Mouse (Mus musculus): ENCODE measurements around the gene Spint4. TPM values are rescaled to one million over a fixed set of nuclear protein-coding genes. Genes with fewer than 3 reads are reported as not detected.

Gene Spint4
- polyA plus RNA-seq (2016; fragmentation: Nextera tagmentation; extraction: Ambion mirVana) = not detected in 2 replicates

DNA sequence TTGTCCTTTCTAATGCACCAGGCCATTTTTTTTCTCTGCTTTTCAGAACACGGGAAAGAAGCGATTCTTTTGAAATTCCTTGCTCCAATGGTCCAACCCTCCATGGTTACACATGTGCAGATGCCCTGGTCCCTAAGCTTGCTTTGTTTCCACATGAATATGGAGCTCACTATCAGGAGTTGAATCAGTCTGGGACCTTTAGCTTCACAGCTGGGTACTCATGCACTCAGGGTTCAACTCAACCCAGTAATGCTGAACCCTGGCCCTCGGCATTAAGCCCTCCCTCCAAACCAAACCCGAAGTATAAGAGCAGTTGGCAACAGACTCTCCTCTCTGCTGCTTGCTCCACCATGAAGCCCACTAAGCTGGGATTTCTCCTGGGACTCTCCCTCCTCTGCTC is at the start of gene Spint4:
Gene Spint4 (plus strand): TSS at position 301 of the 400 bp plus-strand sequence.
- ATAC-seq (ENCODE audit: low FRiP score) = no peak

GRCm38 (mm10) chr2:164655858-164656257 is 42.4 kb upstream of the Spint4 start, which contains the start of gene Wfdc10:
Wfdc10 (plus strand) TSS chr2:164656046.
- H3K27ac ChIP-seq = no peak within 1 kb of the TSS
- no peak within 1 kb of the TSS for H3K4me3 ChIP-seq
- no peaks in the 10 kb centered on the region for H3K36me3 ChIP-seq
- WGBS = 18% methylated on average over 11 of the region's 11 CpGs
- no peaks in the 10 kb centered on the region for H3K4me1 ChIP-seq
- H3K9me3 ChIP-seq (replicated peaks) = no peaks in the 10 kb centered on the region
- H3K9ac ChIP-seq = no peak within 1 kb of the TSS
- no peak for ATAC-seq (ENCODE audit: low FRiP score)
- H3K27me3 ChIP-seq = no peaks in the 10 kb centered on the region
- H3K4me2 ChIP-seq (replicated peaks) = no peak within 1 kb of the TSS

More for the DNA sequence above, at the start of gene Spint4:
- Histone ChIP-seq H3K36me3 (no peaks in the 10 kb centered on the region), H3K4me2 (replicated peaks) (no peak within 1 kb of the TSS), H3K27ac (no peak within 1 kb of the TSS), H3K27me3 (no peaks in the 10 kb centered on the region; the same call in 1 of the 2 replicates), H3K4me3 (no peak within 1 kb of the TSS), H3K9ac (no peak within 1 kb of the TSS), H3K4me1 (no peaks in the 10 kb centered on the region), H3K9me3 (replicated peaks) (no peaks in the 10 kb centered on the region)
- WGBS = 83% methylated on average over 4 of the region's 4 CpGs

DNA sequence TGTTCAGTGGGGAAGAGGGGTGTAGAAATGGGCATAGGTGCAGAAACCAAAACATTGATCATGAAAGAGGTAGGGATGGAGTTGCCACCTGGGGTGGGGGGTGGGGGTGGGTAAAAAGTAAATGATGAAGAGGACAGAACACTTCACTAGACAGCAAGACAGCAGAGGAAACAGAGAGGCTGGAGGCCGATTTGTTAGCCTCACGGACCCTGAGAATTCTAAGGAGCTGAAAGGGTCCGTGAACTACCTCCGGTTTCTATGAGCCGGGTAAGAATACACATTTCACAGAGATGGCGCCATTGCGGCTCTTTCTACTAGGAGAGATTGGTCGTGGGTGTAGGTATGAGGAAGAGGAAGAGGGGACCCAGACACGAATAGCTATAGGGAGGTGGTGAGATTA is 41.8 kb upstream of the Spint4 start, which contains the start of gene Wfdc9:
Gene Wfdc9 (minus strand): TSS at position 101 of the 400 bp plus-strand sequence.
- 83% methylated on average over 9 of the region's 9 CpGs for WGBS

DNA sequence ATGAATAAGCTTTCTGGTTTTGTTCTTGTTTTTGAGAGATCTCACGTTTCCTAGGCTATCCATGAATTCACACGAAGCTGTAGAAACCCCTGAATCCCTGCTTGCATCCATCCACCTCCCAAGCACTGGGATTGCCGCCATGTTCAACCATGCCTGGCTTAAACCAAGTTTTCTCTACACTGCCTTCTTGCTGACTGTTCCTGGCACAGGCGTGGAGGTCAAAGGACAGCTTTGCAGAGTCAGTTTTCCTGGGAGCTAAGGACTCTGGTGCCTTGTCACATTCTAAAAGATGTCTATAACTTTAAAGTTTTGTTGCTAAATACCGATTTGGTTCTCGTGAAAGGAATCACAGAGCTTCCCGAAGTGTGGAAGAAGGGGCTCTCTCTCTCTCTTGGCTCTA is 33.5 kb upstream of the Spint4 start:
- no peaks in the 10 kb centered on the region for H3K4me1 ChIP-seq
- no peak overlapping the region for H3K4me2 ChIP-seq (replicated peaks)
- H3K9ac ChIP-seq = no peak overlapping the region
- ATAC-seq (ENCODE audit: low FRiP score) = no peak
- WGBS = 87% methylated on average over 7 of the region's 7 CpGs
- no peak overlapping the region for H3K27ac ChIP-seq
- H3K36me3 ChIP-seq = no peaks in the 10 kb centered on the region
- no peaks in the 10 kb centered on the region for H3K27me3 ChIP-seq
- 0 out of 2 replicates have a peak, but pooled peaks cover 2% of the 10 kb centered on the region for H3K9me3 ChIP-seq (replicated peaks)
- no peak overlapping the region for H3K4me3 ChIP-seq

More for the DNA sequence above, 41.8 kb upstream of the Spint4 start, which contains the start of gene Wfdc9:
- Histone ChIP-seq H3K27ac (no peak within 1 kb of the TSS), H3K9me3 (replicated peaks) (no peaks in the 10 kb centered on the region), H3K4me2 (replicated peaks) (no peak within 1 kb of the TSS), H3K4me3 (no peak within 1 kb of the TSS), H3K9ac (no peak within 1 kb of the TSS), H3K36me3 (no peaks in the 10 kb centered on the region), H3K27me3 (no peaks in the 10 kb centered on the region), H3K4me1 (no peaks in the 10 kb centered on the region)
- ATAC-seq (ENCODE audit: low FRiP score) = no peak

GRCm38 (mm10) chr2:164670261-164670660 is 28.0 kb upstream of the Spint4 start:
- H3K27me3 ChIP-seq = no peaks in the 10 kb centered on the region
- no peak for ATAC-seq (ENCODE audit: low FRiP score)
- H3K4me3 ChIP-seq = no peak overlapping the region
- H3K36me3 ChIP-seq = no peaks in the 10 kb centered on the region
- no peak overlapping the region for H3K9ac ChIP-seq
- WGBS = 82% methylated on average over 5 of the region's 5 CpGs
- no peak overlapping the region for H3K4me2 ChIP-seq (replicated peaks)
- H3K4me1 ChIP-seq = no peaks in the 10 kb centered on the region
- H3K9me3 ChIP-seq (replicated peaks) = 0 out of 2 replicates have a peak, but pooled peaks cover 2% of the 10 kb centered on the region
- H3K27ac ChIP-seq = no peak overlapping the region

GRCm38 (mm10) chr2:164670938-164671337 is 27.4 kb upstream of the Spint4 start:
- Histone ChIP-seq H3K27me3 (no peaks in the 10 kb centered on the region), H3K27ac (no peak overlapping the region), H3K4me3 (no peak overlapping the region), H3K4me2 (replicated peaks) (no peak overlapping the region), H3K9me3 (replicated peaks) (0 out of 2 replicates have a peak, but pooled peaks cover 2% of the 10 kb centered on the region), H3K36me3 (no peaks in the 10 kb centered on the region), H3K4me1 (no peaks in the 10 kb centered on the region), H3K9ac (no peak overlapping the region)
- no peak for ATAC-seq (ENCODE audit: low FRiP score)
- 43% methylated on average over 1 of the region's 1 CpGs for WGBS

- 0 out of 2 replicates have a peak, but pooled peaks cover 3% of the 10 kb centered on the region for H3K9me3 ChIP-seq (replicated peaks)
- H3K36me3 ChIP-seq = no peaks in the 10 kb centered on the region
- 0 out of 2 replicates have a peak, but pooled peaks cover 6% of the 10 kb centered on the region for H3K4me1 ChIP-seq
- no peak within 1 kb of the TSS for H3K4me3 ChIP-seq
- no peak for ATAC-seq (ENCODE audit: low FRiP score)
- H3K27me3 ChIP-seq = no peaks in the 10 kb centered on the region
- no peak within 1 kb of the TSS for H3K9ac ChIP-seq
- 83% methylated on average over 7 of the region's 7 CpGs for WGBS
- no peak within 1 kb of the TSS for H3K27ac ChIP-seq
- H3K4me2 ChIP-seq (replicated peaks) = no peak within 1 kb of the TSS
Measured at GRCm38 (mm10) chr2:164673987-164674386, 24.3 kb upstream of the Spint4 start, which contains the start of gene Wfdc11. Wfdc11 (minus strand) TSS chr2:164674087.

- ATAC-seq (ENCODE audit: low FRiP score) = no peak
- 76% methylated on average over 7 of the region's 7 CpGs for WGBS
- H3K9ac ChIP-seq = no peak overlapping the region
- no peaks in the 10 kb centered on the region for H3K36me3 ChIP-seq
- H3K4me1 ChIP-seq = 0 out of 2 replicates have a peak, but pooled peaks cover 6% of the 10 kb centered on the region
- H3K27ac ChIP-seq = no peak overlapping the region
- H3K4me2 ChIP-seq (replicated peaks) = no peak overlapping the region
- H3K4me3 ChIP-seq = no peak overlapping the region
- 0 out of 2 replicates have a peak, but pooled peaks cover 3% of the 10 kb centered on the region for H3K9me3 ChIP-seq (replicated peaks)
- H3K27me3 ChIP-seq = no peaks in the 10 kb centered on the region
Measured at GRCm38 (mm10) chr2:164676103-164676502, 22.2 kb upstream of the Spint4 start.

DNA sequence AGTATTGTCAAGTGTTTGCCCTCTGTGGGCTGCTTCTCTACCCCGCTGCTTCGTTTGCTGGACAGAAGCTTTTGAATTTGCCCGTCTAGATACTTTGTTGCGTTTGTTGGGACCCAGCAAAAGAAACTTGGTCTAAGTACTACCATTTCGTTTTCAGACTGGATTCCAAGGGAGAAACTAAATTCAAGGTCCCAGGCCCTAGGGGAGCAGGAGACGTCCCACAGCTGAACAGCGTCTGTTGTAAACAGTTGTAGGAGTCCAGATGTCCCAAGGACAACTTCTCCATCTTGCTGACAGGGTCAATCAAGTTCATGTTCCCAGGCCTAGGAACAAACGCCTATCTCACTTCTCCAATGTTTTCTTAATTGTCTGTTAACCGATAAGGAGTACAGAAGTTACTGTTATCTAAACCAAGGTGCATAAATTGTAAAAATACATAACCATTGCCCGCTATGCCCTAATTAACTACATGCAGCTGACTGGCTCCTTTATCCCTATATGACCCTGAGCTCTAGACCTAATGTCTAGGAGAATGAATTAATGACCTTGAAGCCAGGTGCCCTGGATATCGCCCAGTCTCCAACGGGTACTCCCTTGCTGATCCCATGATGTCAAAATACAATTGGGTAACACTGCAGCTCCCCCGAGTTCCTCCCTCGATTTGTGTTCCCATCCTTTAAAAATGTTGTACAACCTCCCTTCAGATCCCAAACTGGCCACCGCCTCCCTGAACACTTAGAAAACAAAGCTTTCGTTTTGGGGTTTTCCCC is 21.2 kb upstream of the Spint4 start:
- no peak overlapping the region for H3K27ac ChIP-seq
- 86% methylated on average over 16 of the region's 16 CpGs for WGBS

GRCm38 (mm10) chr2:164678848-164679625 is 19.3 kb upstream of the Spint4 start:
- no peak overlapping the region for H3K9ac ChIP-seq
- peak; percentile 60; the same call in 1 of the 2 replicates for ATAC-seq (ENCODE audit: low FRiP score)

More for the DNA sequence above, 21.2 kb upstream of the Spint4 start:
- no peak overlapping the region for H3K4me3 ChIP-seq
- no peak overlapping the region for H3K9ac ChIP-seq
- ATAC-seq (ENCODE audit: low FRiP score) = no peak
- H3K36me3 ChIP-seq = no peaks in the 10 kb centered on the region
- 0 out of 2 replicates have a peak, but pooled peaks cover 6% of the 10 kb centered on the region for H3K4me1 ChIP-seq
- no peak overlapping the region for H3K4me2 ChIP-seq (replicated peaks)
- H3K27me3 ChIP-seq = no peaks in the 10 kb centered on the region
- H3K9me3 ChIP-seq (replicated peaks) = 0 out of 2 replicates have a peak, but pooled peaks cover 3% of the 10 kb centered on the region

DNA sequence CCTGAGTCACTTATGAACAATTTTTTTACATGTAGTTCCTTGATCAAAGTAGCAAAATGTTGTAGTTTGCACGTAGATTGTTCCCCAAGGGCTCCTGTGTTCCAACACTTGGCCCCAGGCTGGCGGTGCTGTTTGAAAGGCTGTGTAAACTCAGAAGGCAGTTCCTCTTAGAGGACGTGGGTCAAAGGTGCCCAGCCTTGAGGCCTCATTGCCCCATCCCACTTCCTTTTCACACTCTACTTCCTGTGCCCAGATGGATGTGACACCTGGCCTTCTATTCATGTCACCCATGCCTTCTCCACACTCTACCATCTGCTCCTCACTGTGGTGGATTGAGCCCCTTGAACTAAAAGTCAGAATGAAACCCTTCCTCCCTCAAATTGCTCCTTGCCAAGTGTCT is 18.4 kb upstream of the Spint4 start:
- WGBS = 45% methylated on average over 3 of the region's 3 CpGs
- Histone ChIP-seq H3K4me3 (no peak overlapping the region), H3K4me2 (replicated peaks) (no peak overlapping the region), H3K4me1 (0 out of 2 replicates have a peak, but pooled peaks cover 6% of the 10 kb centered on the region), H3K27me3 (no peaks in the 10 kb centered on the region), H3K9ac (no peak overlapping the region), H3K36me3 (no peaks in the 10 kb centered on the region), H3K9me3 (replicated peaks) (0 out of 2 replicates have a peak, but pooled peaks cover 3% of the 10 kb centered on the region), H3K27ac (no peak overlapping the region)
- no peak for ATAC-seq (ENCODE audit: low FRiP score)

More at GRCm38 (mm10) chr2:164678848-164679625, 19.3 kb upstream of the Spint4 start:
- Histone ChIP-seq H3K27ac (no peak overlapping the region), H3K4me1 (0 out of 2 replicates have a peak, but pooled peaks cover 6% of the 10 kb centered on the region), H3K27me3 (no peaks in the 10 kb centered on the region), H3K36me3 (no peaks in the 10 kb centered on the region), H3K4me2 (replicated peaks) (peak overlapping the region; percentile 50), H3K9me3 (replicated peaks) (0 out of 2 replicates have a peak, but pooled peaks cover 3% of the 10 kb centered on the region), H3K4me3 (peak overlapping the region; percentile 26)
- WGBS = 21% methylated on average over 19 of the region's 19 CpGs

DNA sequence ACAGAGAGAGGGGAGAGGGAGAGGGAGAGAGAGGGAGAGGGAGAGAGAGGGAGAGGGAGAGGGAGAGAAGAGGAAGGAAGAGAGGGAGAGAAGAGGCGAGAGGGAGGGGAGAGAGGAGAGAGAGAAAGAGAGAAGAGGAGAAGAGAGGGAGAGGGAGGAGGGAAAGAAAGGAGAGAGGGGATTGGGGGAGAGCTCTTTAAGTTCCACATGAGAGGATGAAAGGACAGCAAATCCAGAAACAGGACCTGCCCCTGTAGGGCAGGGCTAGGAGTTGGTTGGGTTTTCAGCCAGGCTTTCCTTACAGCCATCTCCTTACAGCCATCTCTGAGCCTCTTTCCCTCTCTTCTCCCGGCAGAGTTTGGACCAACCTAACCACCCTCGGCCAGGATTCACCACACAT is 13.5 kb upstream of the Spint4 start, which contains the start of gene Wfdc13:
Gene Wfdc13 (plus strand): TSS at position 301 of the 400 bp plus-strand sequence.
- Histone ChIP-seq H3K9me3 (replicated peaks) (no peaks in the 10 kb centered on the region), H3K4me2 (replicated peaks) (no peak within 1 kb of the TSS), H3K4me1 (no peaks in the 10 kb centered on the region), H3K9ac (no peak within 1 kb of the TSS), H3K27me3 (no peaks in the 10 kb centered on the region), H3K36me3 (no peaks in the 10 kb centered on the region), H3K27ac (no peak within 1 kb of the TSS), H3K4me3 (no peak within 1 kb of the TSS)
- no peak for ATAC-seq (ENCODE audit: low FRiP score)
- WGBS = 68% methylated on average over 3 of the region's 3 CpGs

All from hindbrain, embryonic 12.5 days (tissue).